Comparison of ENCODE assay signal across 8 mouse cellular contexts in genomic region chr2:168009936-168010668, GRCm38 (mm10). TPM values are rescaled to one million over a fixed set of nuclear protein-coding genes. Genes with fewer than 3 reads are reported as not detected.
DNase-seq lines count a peak whose midpoint lies in the region; ATAC-seq and TF ChIP-seq lines count a peak whose summit lies in the region.

Gene Ripor3, minus strand, starts transcription at chr2:168010618.

- peak; percentile 41 for DNase-seq in forebrain, embryonic 14.5 days (ENCODE audit: low spot score)
- peak; percentile 70 for DNase-seq in adrenal gland, postnatal 4 days (ENCODE audit: low spot score in 2 of 2)
- peak; percentile 56 for DNase-seq in hindbrain, embryonic 14.5 days (ENCODE audit: low spot score)
- DNase-seq in limb, embryonic 11.5 days (ENCODE audit: low spot score), result peak; percentile 78
- peak; percentile 69 for DNase-seq in midbrain, embryonic 14.5 days

- no peaks in the 10 kb centered on the region for H3K4me1 ChIP-seq in forebrain, embryonic 14.5 days (ENCODE audit: control insufficient read depth, insufficient read depth, low read length)
- H3K4me1 ChIP-seq in forebrain, embryonic 15.5 days, result peaks cover 7% of the 10 kb centered on the region; the same call in 1 of the 2 replicates
- H3K4me1 ChIP-seq in embryonic fibroblast, embryonic 13.5 days (ENCODE audit: control insufficient read depth, insufficient read depth, low read length), result peaks cover 8% of the 10 kb centered on the region
- peaks cover 8% of the 10 kb centered on the region; the same call in 1 of the 2 replicates for H3K4me1 ChIP-seq in hindbrain, embryonic 14.5 days (replicated peaks; ENCODE audit: control insufficient read depth, insufficient read depth, low read length)
- H3K4me1 ChIP-seq in limb, embryonic 11.5 days (ENCODE audit: control insufficient read depth, insufficient read depth, low read length), result peaks cover 23% of the 10 kb centered on the region
- H3K4me1 ChIP-seq in midbrain, embryonic 14.5 days (ENCODE audit: control insufficient read depth, insufficient read depth, low read length), result peaks cover 8% of the 10 kb centered on the region; the same call in 1 of the 2 replicates
- H3K4me1 ChIP-seq in stomach, embryonic 15.5 days, result peaks cover 27% of the 10 kb centered on the region

- no peak for TF ChIP-seq POLR2A in embryonic fibroblast, embryonic 13.5 days (IDR thresholded peaks at IDR 0.05; ENCODE audit: low read depth, low read length)

- no peaks in the 10 kb centered on the region for H3K36me3 ChIP-seq in forebrain, embryonic 14.5 days (ENCODE audit: control insufficient read depth, insufficient read depth, low read length)
- no peaks in the 10 kb centered on the region for H3K36me3 ChIP-seq in forebrain, embryonic 15.5 days
- H3K36me3 ChIP-seq in hindbrain, embryonic 14.5 days (replicated peaks; ENCODE audit: control insufficient read depth, insufficient read depth), result no peaks in the 10 kb centered on the region
- no peaks in the 10 kb centered on the region for H3K36me3 ChIP-seq in limb, embryonic 11.5 days (ENCODE audit: control insufficient read depth, insufficient read depth, low read length)
- H3K36me3 ChIP-seq in midbrain, embryonic 14.5 days (ENCODE audit: control insufficient read depth, insufficient read depth, low read length), result no peaks in the 10 kb centered on the region
- no peaks in the 10 kb centered on the region for H3K36me3 ChIP-seq in stomach, embryonic 15.5 days

- no peak within 1 kb of the TSS; the same call in 1 of the 2 replicates for H3K27ac ChIP-seq in forebrain, embryonic 14.5 days (ENCODE audit: low read depth, low read length)
- H3K27ac ChIP-seq in forebrain, embryonic 15.5 days (replicated peaks), result no peak within 1 kb of the TSS
- no peak within 1 kb of the TSS for H3K27ac ChIP-seq in embryonic fibroblast, embryonic 13.5 days (ENCODE audit: insufficient read depth, low read length)
- H3K27ac ChIP-seq in hindbrain, embryonic 14.5 days, result no peak within 1 kb of the TSS
- no peak within 1 kb of the TSS; the same call in 1 of the 2 replicates for H3K27ac ChIP-seq in limb, embryonic 11.5 days (replicated peaks; ENCODE audit: low read depth, low read length)
- H3K27ac ChIP-seq in midbrain, embryonic 14.5 days (replicated peaks; ENCODE audit: low read depth, low read length), result no peak within 1 kb of the TSS
- H3K27ac ChIP-seq in stomach, embryonic 15.5 days, result peak within 1 kb of the TSS; percentile 18; the same call in 1 of the 2 replicates

- no peak within 1 kb of the TSS for H3K4me3 ChIP-seq in forebrain, embryonic 14.5 days (ENCODE audit: low read depth, low read length)
- no peak within 1 kb of the TSS for H3K4me3 ChIP-seq in forebrain, embryonic 15.5 days
- H3K4me3 ChIP-seq in embryonic fibroblast, embryonic 13.5 days (ENCODE audit: insufficient read depth, low read length), result no peak within 1 kb of the TSS
- H3K4me3 ChIP-seq in hindbrain, embryonic 14.5 days (replicated peaks; ENCODE audit: low read length), result no peak within 1 kb of the TSS
- no peak within 1 kb of the TSS for H3K4me3 ChIP-seq in limb, embryonic 11.5 days (ENCODE audit: low read depth, low read length)
- H3K4me3 ChIP-seq in midbrain, embryonic 14.5 days (replicated peaks; ENCODE audit: low read depth, low read length), result no peak within 1 kb of the TSS
- H3K4me3 ChIP-seq in stomach, embryonic 15.5 days (replicated peaks), result no peak within 1 kb of the TSS

- H3K9me3 ChIP-seq in forebrain, embryonic 14.5 days (replicated peaks; ENCODE audit: control insufficient read depth, low read length), result no peaks in the 10 kb centered on the region
- no peaks in the 10 kb centered on the region for H3K9me3 ChIP-seq in forebrain, embryonic 15.5 days
- H3K9me3 ChIP-seq in hindbrain, embryonic 14.5 days (ENCODE audit: control insufficient read depth, low read length), result no peaks in the 10 kb centered on the region
- H3K9me3 ChIP-seq in limb, embryonic 11.5 days (ENCODE audit: control insufficient read depth, low read length), result no peaks in the 10 kb centered on the region
- H3K9me3 ChIP-seq in midbrain, embryonic 14.5 days (ENCODE audit: control insufficient read depth, low read length), result no peaks in the 10 kb centered on the region
- no peaks in the 10 kb centered on the region for H3K9me3 ChIP-seq in stomach, embryonic 15.5 days

- peak; percentile 53; the same call in 1 of the 2 replicates for TF ChIP-seq CTCF in embryonic fibroblast, embryonic 13.5 days (IDR thresholded peaks at IDR 0.05; ENCODE audit: borderline replicate concordance, insufficient read depth, low read length)

- H3K4me2 ChIP-seq in forebrain, embryonic 14.5 days (ENCODE audit: low read length), result no peak within 1 kb of the TSS
- no peak within 1 kb of the TSS for H3K4me2 ChIP-seq in forebrain, embryonic 15.5 days (replicated peaks)
- no peak within 1 kb of the TSS for H3K4me2 ChIP-seq in hindbrain, embryonic 14.5 days (replicated peaks)
- H3K4me2 ChIP-seq in limb, embryonic 11.5 days (ENCODE audit: low read depth, severe bottlenecking), result no peak within 1 kb of the TSS
- no peak within 1 kb of the TSS for H3K4me2 ChIP-seq in midbrain, embryonic 14.5 days (ENCODE audit: low read length)
- H3K4me2 ChIP-seq in stomach, embryonic 15.5 days, result no peak within 1 kb of the TSS

- WGBS in forebrain, embryonic 14.5 days, result 40% methylated on average over 9 of the region's 9 CpGs
- 38% methylated on average over 9 of the region's 9 CpGs for WGBS in forebrain, embryonic 15.5 days
- 29% methylated on average over 9 of the region's 9 CpGs for WGBS in hindbrain, embryonic 14.5 days
- 39% methylated on average over 9 of the region's 9 CpGs for WGBS in limb, embryonic 11.5 days
- WGBS in midbrain, embryonic 14.5 days, result 35% methylated on average over 9 of the region's 9 CpGs
- 37% methylated on average over 9 of the region's 9 CpGs for WGBS in stomach, embryonic 15.5 days

- H3K27me3 ChIP-seq in forebrain, embryonic 14.5 days (replicated peaks; ENCODE audit: control insufficient read depth, insufficient read depth, low read length), result no peaks in the 10 kb centered on the region
- H3K27me3 ChIP-seq in forebrain, embryonic 15.5 days, result no peaks in the 10 kb centered on the region
- no peaks in the 10 kb centered on the region for H3K27me3 ChIP-seq in hindbrain, embryonic 14.5 days (ENCODE audit: control insufficient read depth, insufficient read depth, low read length)
- H3K27me3 ChIP-seq in limb, embryonic 11.5 days (ENCODE audit: control insufficient read depth, insufficient read depth, low read length), result no peaks in the 10 kb centered on the region
- no peaks in the 10 kb centered on the region for H3K27me3 ChIP-seq in midbrain, embryonic 14.5 days (ENCODE audit: control insufficient read depth, insufficient read depth, low read length)
- no peaks in the 10 kb centered on the region for H3K27me3 ChIP-seq in stomach, embryonic 15.5 days (replicated peaks)

- ATAC-seq in forebrain, embryonic 14.5 days, result no peak
- no peak for ATAC-seq in forebrain, embryonic 15.5 days (replicated peaks)
- no peak for ATAC-seq in hindbrain, embryonic 14.5 days (ENCODE audit: low FRiP score)
- ATAC-seq in limb, embryonic 11.5 days (ENCODE audit: insufficient number of reproducible peaks, low FRiP score, low TSS enrichment, low read depth), result no peak
- no peak for ATAC-seq in midbrain, embryonic 14.5 days (ENCODE audit: low FRiP score, low TSS enrichment)
- ATAC-seq in stomach, embryonic 15.5 days (ENCODE audit: insufficient read depth, low FRiP score, low read depth), result no peak

- H3K9ac ChIP-seq in forebrain, embryonic 14.5 days (ENCODE audit: low read length), result no peak within 1 kb of the TSS
- H3K9ac ChIP-seq in forebrain, embryonic 15.5 days (replicated peaks), result no peak within 1 kb of the TSS
- H3K9ac ChIP-seq in hindbrain, embryonic 14.5 days, result no peak within 1 kb of the TSS
- H3K9ac ChIP-seq in limb, embryonic 11.5 days (ENCODE audit: low read length), result no peak within 1 kb of the TSS
- H3K9ac ChIP-seq in midbrain, embryonic 14.5 days (replicated peaks; ENCODE audit: low read length), result no peak within 1 kb of the TSS
- H3K9ac ChIP-seq in stomach, embryonic 15.5 days, result no peak within 1 kb of the TSS

RNA-seq across cellular contexts. Expression of gene Ripor3, which starts in this region (rescaled TPM):
- 0.22 and 0.42 TPM in 2 replicates for polyA plus RNA-seq in forebrain, embryonic 14.5 days (2014; fragmentation: Nextera tagmentation; extraction: Ambion mirVana)
- 0.13 and 0.28 TPM in 2 replicates for polyA plus RNA-seq in forebrain, embryonic 15.5 days (2015; fragmentation: Nextera tagmentation; extraction: Ambion mirVana)
- total RNA-seq in adrenal gland, postnatal 4 days (2021), result 1 to 10 TPM; 5.2 to 5.4 TPM
- polyA plus RNA-seq in embryonic fibroblast, embryonic 13.5 days (2011; ENCODE audit: insufficient read length, low read depth, missing spikeins), result 2.8 and 4.3 TPM in 2 replicates
- 0.13 and 0.30 TPM in 2 replicates for polyA plus RNA-seq in hindbrain, embryonic 14.5 days (2014; fragmentation: Nextera tagmentation; extraction: Ambion mirVana)
- polyA plus RNA-seq in limb, embryonic 11.5 days (2014; fragmentation: Nextera tagmentation; extraction: Ambion mirVana), result 0.54 and 0.55 TPM in 2 replicates
- 0.22 TPM in 1 of 2 replicates, not detected in the other for polyA plus RNA-seq in midbrain, embryonic 14.5 days (2014; fragmentation: Nextera tagmentation; extraction: Ambion mirVana)
- 3.5 and 4.5 TPM in 2 replicates for polyA plus RNA-seq in stomach, embryonic 15.5 days (2015; fragmentation: Nextera tagmentation; extraction: Ambion mirVana)

Comparison
In these comparisons a context has a peak if more than half of its experiments do, and no peak if none do; other contexts are left out.
1. Peak in DNase-seq in forebrain, embryonic 14.5 days; RNA of the gene not detected or under 1 TPM.
2. Peak in DNase-seq in hindbrain, embryonic 14.5 days; RNA of the gene not detected or under 1 TPM.
3. Peak in DNase-seq in limb, embryonic 11.5 days; RNA of the gene not detected or under 1 TPM.
4. Peak in DNase-seq in midbrain, embryonic 14.5 days; RNA of the gene not detected or under 1 TPM.